Mouse (Mus musculus) cortical plate, adult 2 months (tissue): ENCODE results near the gene Strap. TPM values are rescaled to one million over a fixed set of nuclear protein-coding genes. Genes with fewer than 3 reads are reported as not detected.
A peak's percentile ranks its signal among the peaks of the same experiment; 100 is the strongest.

Experiments used
- H3K27ac ChIP-seq: fragments of 200-500 bp; 2 replicates; pipeline ENCODE4 v1.5.1; 2012; ENCODE audit warnings: low read length, control low read depth, inconsistent platforms; ENCODE audit not compliant: insufficient read depth
- H3K4me1 ChIP-seq: fragments of 200-500 bp; 2 replicates; pipeline ENCODE4 v1.6.1; 2011; ENCODE audit warnings: low read length; ENCODE audit not compliant: control insufficient read depth, insufficient read depth
- H3K4me3 ChIP-seq: fragments of 200-500 bp; 2 replicates; pipeline ENCODE4 v1.5.1; 2011; ENCODE audit warnings: mild to moderate bottlenecking, low read length, control low read depth; ENCODE audit not compliant: insufficient read depth
- CTCF ChIP-seq: fragments of 200-500 bp; IDR thresholded peaks from 2 replicates; pipeline ENCODE4 v1.5.1; 2011; ENCODE audit warnings: mild to moderate bottlenecking, control low read depth, low read length; ENCODE audit not compliant: insufficient read depth; ENCODE audit errors: extremely low read depth
- POLR2A ChIP-seq: fragments of 200-500 bp; IDR thresholded peaks from 2 replicates; pipeline ENCODE4 v1.6.1; 2011; ENCODE audit warnings: mild to moderate bottlenecking, low read length, control low read depth; ENCODE audit not compliant: insufficient read depth; ENCODE audit errors: extremely low read depth
- polyA plus RNA-seq: library from polyadenylated mRNA; depleted of rRNA; stranded (reverse); fragments of >200 nt; gene quantifications from 2 replicates; pipeline ENCODE4 v1.2.3, GENCODE M21; 2012; rRNA removed

Gene Strap
- polyA plus RNA-seq, 1 experiment: 67.0 TPM

GRCm38 (mm10) chr6:137796596-137797567 lies 62.0 kb downstream of the Strap start:
- H3K4me1 ChIP-seq: no peaks in the 10 kb centered on the region; the same call in 1 of the 2 replicates
- no peak overlapping the region for H3K27ac ChIP-seq
- TF ChIP-seq CTCF: peak; percentile 72
- TF ChIP-seq POLR2A: no peak
- H3K4me3 ChIP-seq: no peak overlapping the region

GRCm38 (mm10) chr6:137799253-137799652 lies 64.4 kb downstream of the Strap start:
- TF ChIP-seq CTCF (no peak), POLR2A (no peak)
- H3K4me1 ChIP-seq: no peaks in the 10 kb centered on the region
- H3K4me3 ChIP-seq: no peak overlapping the region
- no peak overlapping the region for H3K27ac ChIP-seq

Other genes starting within 250 kb of the Strap start
- gene Eps8, start 80.2 kb upstream of the Strap start, polyA plus RNA-seq: 22.5 and 23.0 TPM in 2 replicates
- gene Dera, start 19.5 kb downstream of the Strap start, polyA plus RNA-seq: 3.2 and 4.0 TPM in 2 replicates